Mouse (Mus musculus): ENCODE results near the gene Psen1. TPM values are rescaled to one million over a fixed set of nuclear protein-coding genes. Genes with fewer than 3 reads are reported as not detected.
A peak's percentile ranks its signal among the peaks of the same experiment; 100 is the strongest.

The Psen1 gene
- 64.7 and 67.2 TPM in 2 replicates for polyA plus RNA-seq (2015; fragmentation: Nextera tagmentation; extraction: Ambion mirVana)

DNA sequence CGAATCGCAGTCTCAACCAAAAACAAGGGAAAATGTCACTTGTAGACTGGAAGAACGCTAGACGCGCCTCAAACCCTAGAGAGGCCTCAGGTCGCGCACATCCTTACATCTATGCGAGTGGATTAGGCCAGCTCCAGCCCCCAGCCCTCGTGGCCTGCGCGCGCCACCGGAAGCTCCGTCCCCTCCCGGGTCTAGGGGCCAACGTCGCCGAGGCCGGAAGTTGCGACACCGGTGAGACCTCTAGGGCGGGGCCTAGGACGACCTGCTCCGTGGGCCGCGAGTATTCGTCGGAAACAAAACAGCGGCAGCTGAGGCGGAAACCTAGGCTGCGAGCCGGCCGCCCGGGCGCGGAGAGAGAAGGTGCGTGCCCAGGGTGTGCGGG is at the start of gene Psen1:
Gene Psen1, plus strand, starts transcription at position 219 of the 382 bp plus-strand sequence.
- Histone ChIP-seq H3K4me1 (replicated peaks; ENCODE audit: control insufficient read depth, insufficient read depth) (0 out of 2 replicates have a peak, but pooled peaks cover 5% of the 10 kb centered on the region), H3K9me3 (ENCODE audit: control insufficient read depth, low read length) (no peaks in the 10 kb centered on the region), H3K27ac (replicated peaks) (peak within 1 kb of the TSS; percentile 97), H3K4me2 (replicated peaks; ENCODE audit: low read depth) (peak within 1 kb of the TSS; percentile 62), H3K36me3 (ENCODE audit: control insufficient read depth, insufficient read depth, low read length) (no peaks in the 10 kb centered on the region), H3K27me3 (ENCODE audit: control insufficient read depth, insufficient read depth, low read length) (no peaks in the 10 kb centered on the region), H3K9ac (ENCODE audit: low read length) (peak within 1 kb of the TSS; percentile 89), H3K4me3 (ENCODE audit: low read depth, low read length) (peak within 1 kb of the TSS; percentile 90)
- ATAC-seq (ENCODE audit: low FRiP score, low TSS enrichment) (peak; percentile 98), DNase-seq (ENCODE audit: low spot score) (peak; percentile 95)
- WGBS: under 1% methylated on average over 38 of the region's 38 CpGs
- TF ChIP-seq EP300 (optimal IDR thresholded peaks at IDR 0.05): no peak
- no peak for TF ChIP-seq CTCF (IDR thresholded peaks at IDR 0.05; ENCODE audit: low read depth)

DNA sequence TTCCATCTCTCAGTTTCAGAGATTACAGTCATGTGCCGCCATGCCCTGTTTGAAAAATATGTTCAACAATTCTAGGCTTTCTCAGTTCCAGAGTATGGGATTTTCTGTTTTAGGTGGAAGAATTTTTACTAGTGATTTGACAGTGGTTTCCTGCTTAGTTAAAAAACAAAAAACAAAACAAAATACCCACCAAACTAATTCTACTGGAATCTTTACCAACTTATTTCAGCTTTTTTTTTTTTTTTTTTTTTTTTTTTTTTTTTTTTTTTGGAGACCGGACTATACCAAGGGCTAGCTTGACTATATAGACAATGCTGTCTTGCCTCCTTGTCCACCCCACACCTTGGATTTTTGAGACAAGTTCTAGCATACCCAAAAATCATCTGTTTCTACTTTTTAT is 46.7 kb upstream of the Psen1 start:
- no peak overlapping the region for H3K9ac ChIP-seq (ENCODE audit: low read length)
- H3K4me1 ChIP-seq (replicated peaks; ENCODE audit: control insufficient read depth, insufficient read depth): no peaks in the 10 kb centered on the region
- H3K27ac ChIP-seq (replicated peaks): no peak overlapping the region
- H3K9me3 ChIP-seq (ENCODE audit: control insufficient read depth, low read length): no peaks in the 10 kb centered on the region
- H3K27me3 ChIP-seq (ENCODE audit: control insufficient read depth, insufficient read depth, low read length): no peaks in the 10 kb centered on the region
- TF ChIP-seq CTCF (IDR thresholded peaks at IDR 0.05; ENCODE audit: low read depth): no peak
- no peak overlapping the region for H3K4me2 ChIP-seq (replicated peaks; ENCODE audit: low read depth)
- H3K36me3 ChIP-seq (ENCODE audit: control insufficient read depth, insufficient read depth, low read length): peaks cover 13% of the 10 kb centered on the region
- H3K4me3 ChIP-seq (ENCODE audit: low read depth, low read length): no peak overlapping the region
- 90% methylated on average over 2 of the region's 2 CpGs for WGBS
- DNase-seq (ENCODE audit: low spot score) (no peak), ATAC-seq (ENCODE audit: low FRiP score, low TSS enrichment) (no peak)

GRCm38 (mm10) chr12:83643116-83643515 is 44.8 kb upstream of the Psen1 start:
- ATAC-seq (ENCODE audit: low FRiP score, low TSS enrichment) (no peak), DNase-seq (ENCODE audit: low spot score) (no peak)
- peaks cover 10% of the 10 kb centered on the region for H3K36me3 ChIP-seq (ENCODE audit: control insufficient read depth, insufficient read depth, low read length)
- H3K27ac ChIP-seq (replicated peaks): no peak overlapping the region
- TF ChIP-seq CTCF (IDR thresholded peaks at IDR 0.05; ENCODE audit: low read depth): no peak
- TF ChIP-seq EP300 (optimal IDR thresholded peaks at IDR 0.05): no peak
- no peaks in the 10 kb centered on the region for H3K4me1 ChIP-seq (replicated peaks; ENCODE audit: control insufficient read depth, insufficient read depth)
- no peak overlapping the region for H3K9ac ChIP-seq (ENCODE audit: low read length)
- H3K9me3 ChIP-seq (ENCODE audit: control insufficient read depth, low read length): no peaks in the 10 kb centered on the region
- 50% methylated on average over 1 of the region's 1 CpGs for WGBS
- no peaks in the 10 kb centered on the region for H3K27me3 ChIP-seq (ENCODE audit: control insufficient read depth, insufficient read depth, low read length)
- H3K4me3 ChIP-seq (ENCODE audit: low read depth, low read length): no peak overlapping the region
- H3K4me2 ChIP-seq (replicated peaks; ENCODE audit: low read depth): no peak overlapping the region

DNA sequence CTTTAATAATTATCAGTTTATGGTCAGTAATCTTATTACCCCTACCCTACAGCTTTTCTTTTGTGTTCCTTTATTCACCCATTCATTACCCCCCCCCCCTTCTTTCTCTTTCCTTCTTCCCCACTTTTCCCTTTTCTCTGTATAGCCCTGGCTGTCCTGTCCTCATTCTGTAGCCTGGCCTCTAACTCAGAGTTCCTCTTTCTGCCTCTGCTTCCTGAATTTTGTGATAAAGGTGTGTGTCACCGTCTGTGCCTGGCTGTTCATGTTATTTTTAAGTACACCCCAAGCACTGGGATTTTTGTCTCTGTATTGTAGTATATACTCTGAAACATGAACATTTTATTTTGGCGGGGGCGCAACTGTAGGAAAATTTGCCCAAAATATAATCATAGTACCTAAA is 37.6 kb upstream of the Psen1 start:
- 84% methylated on average over 3 of the region's 3 CpGs for WGBS
- Histone ChIP-seq H3K4me2 (replicated peaks; ENCODE audit: low read depth) (no peak overlapping the region), H3K4me1 (replicated peaks; ENCODE audit: control insufficient read depth, insufficient read depth) (no peaks in the 10 kb centered on the region), H3K9ac (ENCODE audit: low read length) (no peak overlapping the region), H3K9me3 (ENCODE audit: control insufficient read depth, low read length) (no peaks in the 10 kb centered on the region), H3K27me3 (ENCODE audit: control insufficient read depth, insufficient read depth, low read length) (no peaks in the 10 kb centered on the region), H3K4me3 (ENCODE audit: low read depth, low read length) (no peak overlapping the region), H3K36me3 (ENCODE audit: control insufficient read depth, insufficient read depth, low read length) (peaks cover 16% of the 10 kb centered on the region), H3K27ac (replicated peaks) (no peak overlapping the region)
- TF ChIP-seq EP300 (optimal IDR thresholded peaks at IDR 0.05) (no peak), CTCF (IDR thresholded peaks at IDR 0.05; ENCODE audit: low read depth) (no peak)
- ATAC-seq (ENCODE audit: low FRiP score, low TSS enrichment): no peak
- DNase-seq (ENCODE audit: low spot score): no peak

DNA sequence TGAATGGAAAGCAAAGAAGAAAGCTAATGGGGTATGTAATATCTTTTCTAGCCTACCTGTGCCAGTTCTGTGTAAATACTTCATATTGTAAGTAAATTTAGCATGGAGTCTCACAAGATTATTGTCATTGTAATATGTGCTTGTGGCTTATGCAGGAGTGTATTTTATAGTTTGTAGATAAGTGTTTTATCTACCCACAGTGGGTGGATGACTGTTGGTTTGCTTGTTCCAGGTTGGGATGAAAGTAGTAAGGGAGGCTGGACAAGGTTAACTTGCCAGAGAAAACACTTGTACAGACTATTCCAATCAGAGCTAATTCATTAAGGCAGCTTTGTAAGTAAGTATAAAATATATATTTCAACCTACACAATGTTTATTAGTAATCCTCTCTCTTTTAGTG is 36.5 kb upstream of the Psen1 start:
- ATAC-seq (ENCODE audit: low FRiP score, low TSS enrichment): no peak
- peaks cover 15% of the 10 kb centered on the region for H3K36me3 ChIP-seq (ENCODE audit: control insufficient read depth, insufficient read depth, low read length)
- TF ChIP-seq CTCF (IDR thresholded peaks at IDR 0.05; ENCODE audit: low read depth) (no peak), EP300 (optimal IDR thresholded peaks at IDR 0.05) (no peak)

GRCm38 (mm10) chr12:83685466-83685865 is 2.5 kb upstream of the Psen1 start:
- ATAC-seq (ENCODE audit: low FRiP score, low TSS enrichment) (no peak), DNase-seq (ENCODE audit: low spot score) (no peak)
- Histone ChIP-seq H3K27ac (replicated peaks) (no peak overlapping the region), H3K36me3 (ENCODE audit: control insufficient read depth, insufficient read depth, low read length) (peaks cover 2% of the 10 kb centered on the region; the same call in 1 of the 2 replicates), H3K4me3 (ENCODE audit: low read depth, low read length) (no peak overlapping the region), H3K9ac (ENCODE audit: low read length) (no peak overlapping the region), H3K4me2 (replicated peaks; ENCODE audit: low read depth) (no peak overlapping the region), H3K27me3 (ENCODE audit: control insufficient read depth, insufficient read depth, low read length) (no peaks in the 10 kb centered on the region), H3K9me3 (ENCODE audit: control insufficient read depth, low read length) (no peaks in the 10 kb centered on the region), H3K4me1 (replicated peaks; ENCODE audit: control insufficient read depth, insufficient read depth) (0 out of 2 replicates have a peak, but pooled peaks cover 2% of the 10 kb centered on the region)
- TF ChIP-seq CTCF (IDR thresholded peaks at IDR 0.05; ENCODE audit: low read depth) (no peak), EP300 (optimal IDR thresholded peaks at IDR 0.05) (no peak)
- WGBS: 100% methylated on average over 1 of the region's 1 CpGs

More for the DNA sequence above, 36.5 kb upstream of the Psen1 start:
- Histone ChIP-seq H3K4me2 (replicated peaks; ENCODE audit: low read depth) (no peak overlapping the region), H3K27me3 (ENCODE audit: control insufficient read depth, insufficient read depth, low read length) (no peaks in the 10 kb centered on the region), H3K4me3 (ENCODE audit: low read depth, low read length) (no peak overlapping the region), H3K27ac (replicated peaks) (no peak overlapping the region), H3K4me1 (replicated peaks; ENCODE audit: control insufficient read depth, insufficient read depth) (no peaks in the 10 kb centered on the region), H3K9ac (ENCODE audit: low read length) (no peak overlapping the region), H3K9me3 (ENCODE audit: control insufficient read depth, low read length) (no peaks in the 10 kb centered on the region)
- DNase-seq (ENCODE audit: low spot score): no peak

All from stomach, postnatal 0 days (tissue).